Mouse (Mus musculus): ENCODE measurements around the gene Arcn1. TPM values are rescaled to one million over a fixed set of nuclear protein-coding genes. Genes with fewer than 3 reads are reported as not detected.

Gene Arcn1
- polyA plus RNA-seq (2015; fragmentation: Nextera tagmentation; extraction: Ambion mirVana) = 79.0 and 102 TPM in 2 replicates

DNA sequence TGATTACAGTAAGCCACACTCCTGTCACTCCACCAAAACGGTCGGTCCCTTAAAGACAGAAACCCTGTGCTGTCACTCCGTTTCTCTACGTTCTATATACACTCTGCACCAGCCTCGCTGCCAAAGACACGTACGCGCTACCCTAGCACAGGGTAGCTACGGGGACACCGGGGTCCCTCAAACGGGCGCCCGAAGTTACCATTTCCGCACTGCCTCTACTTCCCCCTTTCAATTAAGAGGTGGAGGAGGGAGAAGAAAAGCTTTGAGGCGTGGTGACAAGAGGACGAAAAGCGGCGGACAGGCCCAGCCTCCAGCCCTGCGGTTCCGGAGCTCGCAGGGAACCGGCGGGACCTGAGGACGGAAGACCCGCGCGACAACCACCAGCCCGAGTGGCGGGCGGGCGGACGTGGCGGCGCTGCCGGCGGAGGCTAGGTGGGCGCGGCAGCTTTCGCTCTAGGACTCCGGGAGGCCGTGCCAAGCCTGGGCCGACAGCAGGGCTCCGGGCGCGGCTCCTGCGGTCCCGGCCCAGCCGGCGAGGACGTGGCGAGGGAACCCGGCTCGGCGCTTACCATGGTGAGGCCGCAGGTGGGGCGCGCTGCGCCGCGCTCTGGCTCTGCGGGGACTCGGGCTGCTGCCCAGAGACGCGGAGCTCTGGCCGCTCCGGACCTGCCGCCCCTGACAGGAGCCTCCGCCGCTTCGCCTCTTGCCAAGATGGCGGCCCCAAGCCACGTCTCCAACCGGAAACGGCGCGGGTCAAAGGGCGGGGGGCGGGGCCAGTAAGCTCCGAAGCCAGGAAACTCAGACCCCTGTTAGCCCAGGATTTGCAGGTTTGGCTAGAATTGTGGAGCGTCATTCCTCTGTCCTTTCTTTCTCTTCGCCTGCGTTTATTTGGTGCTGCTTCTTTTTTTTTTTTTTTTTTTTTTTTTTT is at the start of gene Arcn1, which contains the start of gene Ift46:
TSS of gene Arcn1 (minus strand) at position 745 of the 928 bp plus-strand sequence.
TSS of gene Ift46 (plus strand) at position 808 of the 928 bp plus-strand sequence.

GRCm38 (mm10) chr9:44802808-44803450 is 35.3 kb upstream of the Arcn1 start, which contains the start of gene Ttc36:
Gene Ttc36, minus strand, starts transcription at chr9:44803072.

GRCm38 (mm10) chr9:44799102-44799957 is 31.7 kb upstream of the Arcn1 start, which contains the start of gene Tmem25:
Gene Tmem25, minus strand, starts transcription at chr9:44799307.

GRCm38 (mm10) chr9:44734524-44735494 is 32.8 kb downstream of the Arcn1 start, which contains the start of gene Phldb1:
Gene Phldb1, minus strand, starts transcription at chr9:44735198.

Other genes starting within 250 kb of the Arcn1 start
- gene Cxcr5, start 206.0 kb downstream of the Arcn1 start, polyA plus RNA-seq (2015; fragmentation: Nextera tagmentation; extraction: Ambion mirVana) = 0.08 and 0.16 TPM in 2 replicates
- 8.5 and 12.8 TPM in 2 replicates for gene Ddx6, start 163.0 kb downstream of the Arcn1 start, polyA plus RNA-seq (2015; fragmentation: Nextera tagmentation; extraction: Ambion mirVana)
- not detected in 2 replicates for gene Treh, start 94.6 kb downstream of the Arcn1 start, polyA plus RNA-seq (2015; fragmentation: Nextera tagmentation; extraction: Ambion mirVana)
- 21.2 and 29.1 TPM in 2 replicates for gene Phldb1, start 32.6 kb downstream of the Arcn1 start, polyA plus RNA-seq (2015; fragmentation: Nextera tagmentation; extraction: Ambion mirVana)
- gene Ift46, start 63 bp upstream of the Arcn1 start, polyA plus RNA-seq (2015; fragmentation: Nextera tagmentation; extraction: Ambion mirVana) = 96.9 and 113 TPM in 2 replicates
- 4.5 and 8.0 TPM in 2 replicates for gene Tmem25, start 31.5 kb upstream of the Arcn1 start, polyA plus RNA-seq (2015; fragmentation: Nextera tagmentation; extraction: Ambion mirVana)
- gene Ttc36, start 35.2 kb upstream of the Arcn1 start, polyA plus RNA-seq (2015; fragmentation: Nextera tagmentation; extraction: Ambion mirVana) = 21.7 and 33.9 TPM in 2 replicates
- 9.0 and 9.5 TPM in 2 replicates for gene Kmt2a, start 113.5 kb upstream of the Arcn1 start, polyA plus RNA-seq (2015; fragmentation: Nextera tagmentation; extraction: Ambion mirVana)
- 1,351 and 2,218 TPM in 2 replicates for gene Atp5l, start 152.9 kb upstream of the Arcn1 start, polyA plus RNA-seq (2015; fragmentation: Nextera tagmentation; extraction: Ambion mirVana)
- 12.6 and 18.2 TPM in 2 replicates for gene Ube4a, start 197.8 kb upstream of the Arcn1 start, polyA plus RNA-seq (2015; fragmentation: Nextera tagmentation; extraction: Ambion mirVana)
- gene Cd3g, start 212.6 kb upstream of the Arcn1 start, polyA plus RNA-seq (2015; fragmentation: Nextera tagmentation; extraction: Ambion mirVana) = 0.30 and 0.85 TPM in 2 replicates
- 0.08 and 0.18 TPM in 2 replicates for gene Cd3d, start 213.9 kb upstream of the Arcn1 start, polyA plus RNA-seq (2015; fragmentation: Nextera tagmentation; extraction: Ambion mirVana)
- 0.07 and 0.32 TPM in 2 replicates for gene Cd3e, start 241.8 kb upstream of the Arcn1 start, polyA plus RNA-seq (2015; fragmentation: Nextera tagmentation; extraction: Ambion mirVana)

Measured in adrenal gland, postnatal 0 days (tissue).